8 mouse cellular contexts compared by ENCODE assay signal in the genomic region with DNA sequence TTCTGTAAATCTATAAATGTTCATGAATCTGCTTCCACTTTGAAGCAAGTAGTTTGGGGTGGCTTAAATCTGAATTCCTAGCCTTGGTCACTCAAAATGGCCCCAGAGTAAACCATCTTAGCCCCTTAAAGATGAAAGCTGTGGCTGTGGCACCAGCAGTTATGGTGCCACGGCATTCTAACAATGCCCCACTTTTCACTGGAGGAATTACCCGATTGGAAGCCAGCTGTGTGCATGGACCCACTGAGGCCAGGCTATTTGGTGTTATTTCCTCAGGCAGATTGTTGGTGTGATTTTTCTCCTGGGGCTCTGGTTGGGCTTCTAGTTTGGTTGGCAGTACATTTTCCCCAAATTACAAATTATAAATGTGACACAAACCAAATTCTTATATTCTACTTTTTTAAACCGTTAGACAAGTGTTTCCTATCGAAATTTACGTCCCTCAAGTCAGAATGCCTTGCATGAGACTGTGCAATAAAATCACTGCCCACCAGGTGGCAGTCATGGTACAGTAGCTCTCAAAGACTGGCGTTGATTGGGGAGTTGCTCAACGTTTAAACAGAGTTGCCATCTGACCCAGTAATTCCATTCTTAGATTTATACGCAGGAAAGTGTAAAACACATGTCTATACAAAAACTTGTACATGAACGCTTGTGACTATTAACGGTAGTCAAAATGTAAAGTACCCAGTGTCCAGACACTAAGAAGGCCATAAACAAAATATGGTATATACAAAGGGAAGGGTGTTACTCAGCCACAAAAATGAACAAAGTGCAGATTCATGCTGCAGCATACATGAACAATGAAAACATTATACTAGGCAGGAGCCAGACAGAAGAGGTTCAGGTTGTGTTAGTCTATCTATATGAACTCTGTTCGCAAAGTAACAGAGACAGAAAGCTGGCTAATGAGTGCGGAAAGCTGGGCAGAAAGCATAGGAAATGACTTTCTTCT. TPM values are rescaled to one million over a fixed set of nuclear protein-coding genes. Genes with fewer than 3 reads are reported as not detected.
DNase-seq lines count a peak whose midpoint lies in the region; ATAC-seq and TF ChIP-seq lines count a peak whose summit lies in the region.

No protein-coding gene starts in this region.

- no peak overlapping the region for H3K9ac ChIP-seq in embryonic facial prominence, embryonic 14.5 days (ENCODE audit: low read depth, low read length)
- no peak overlapping the region for H3K9ac ChIP-seq in liver, postnatal 0 days (replicated peaks)
- H3K9ac ChIP-seq in neural tube, embryonic 14.5 days (replicated peaks; ENCODE audit: low read depth, low read length), result no peak overlapping the region

- no peak overlapping the region for H3K4me3 ChIP-seq in embryonic facial prominence, embryonic 14.5 days (ENCODE audit: low read depth, low read length)
- H3K4me3 ChIP-seq in liver, postnatal 0 days (ENCODE audit: low read depth, low read length), result no peak overlapping the region
- H3K4me3 ChIP-seq in neural tube, embryonic 14.5 days (ENCODE audit: low read depth, low read length), result no peak overlapping the region

- TF ChIP-seq EP300 in liver, postnatal 0 days (IDR thresholded peaks at IDR 0.05; ENCODE audit: low read depth), result no peak

- no peak overlapping the region for H3K27ac ChIP-seq in embryonic facial prominence, embryonic 14.5 days (replicated peaks; ENCODE audit: low read depth, low read length)
- no peak overlapping the region for H3K27ac ChIP-seq in liver, postnatal 0 days (ENCODE audit: low read depth)
- no peak overlapping the region for H3K27ac ChIP-seq in neural tube, embryonic 14.5 days (ENCODE audit: low read depth, low read length)

- H3K36me3 ChIP-seq in embryonic facial prominence, embryonic 14.5 days (ENCODE audit: control insufficient read depth, insufficient read depth, low read length), result no peaks in the 10 kb centered on the region
- no peaks in the 10 kb centered on the region for H3K36me3 ChIP-seq in liver, postnatal 0 days (replicated peaks; ENCODE audit: insufficient read depth, low read length)
- H3K36me3 ChIP-seq in neural tube, embryonic 14.5 days (ENCODE audit: control insufficient read depth, insufficient read depth, low read length), result no peaks in the 10 kb centered on the region

- H3K27me3 ChIP-seq in embryonic facial prominence, embryonic 14.5 days (replicated peaks; ENCODE audit: control insufficient read depth, insufficient read depth, low read length), result no peaks in the 10 kb centered on the region
- H3K27me3 ChIP-seq in liver, postnatal 0 days (ENCODE audit: insufficient read depth, low read length), result no peaks in the 10 kb centered on the region
- no peaks in the 10 kb centered on the region for H3K27me3 ChIP-seq in neural tube, embryonic 14.5 days (ENCODE audit: control insufficient read depth, insufficient read depth, low read length)

- H3K4me1 ChIP-seq in embryonic facial prominence, embryonic 14.5 days (ENCODE audit: control insufficient read depth, insufficient read depth, low read length), result no peaks in the 10 kb centered on the region
- no peaks in the 10 kb centered on the region for H3K4me1 ChIP-seq in liver, postnatal 0 days (ENCODE audit: insufficient read depth)
- H3K4me1 ChIP-seq in neural tube, embryonic 14.5 days (ENCODE audit: control insufficient read depth, insufficient read depth, low read length), result no peaks in the 10 kb centered on the region

- H3K4me2 ChIP-seq in embryonic facial prominence, embryonic 14.5 days (ENCODE audit: low read depth, low read length), result no peak overlapping the region
- no peak overlapping the region for H3K4me2 ChIP-seq in liver, postnatal 0 days (ENCODE audit: low read depth, low read length)
- no peak overlapping the region for H3K4me2 ChIP-seq in neural tube, embryonic 14.5 days (ENCODE audit: low read depth, low read length)

- no peak for ATAC-seq in embryonic facial prominence, embryonic 14.5 days (ENCODE audit: low read depth)
- peak; percentile 70; the same call in 1 of the 2 replicates for ATAC-seq in liver, postnatal 0 days
- ATAC-seq in neural tube, embryonic 14.5 days (ENCODE audit: low read depth), result peak; percentile 84; the same call in 1 of the 2 replicates

- peak; percentile 97 for TF ChIP-seq CTCF in liver, postnatal 0 days (IDR thresholded peaks at IDR 0.05; ENCODE audit: low read depth)

- 30% methylated on average over 12 of the region's 12 CpGs for WGBS in embryonic facial prominence, embryonic 14.5 days
- WGBS in liver, postnatal 0 days (ENCODE audit: insufficient replicate concordance), result 37% methylated on average over 12 of the region's 12 CpGs
- 38% methylated on average over 12 of the region's 12 CpGs for WGBS in neural tube, embryonic 14.5 days

- peaks cover 4% of the 10 kb centered on the region; the same call in 1 of the 2 replicates for H3K9me3 ChIP-seq in embryonic facial prominence, embryonic 14.5 days (ENCODE audit: control insufficient read depth, low read length)
- H3K9me3 ChIP-seq in liver, postnatal 0 days (ENCODE audit: low read length), result peaks cover 2% of the 10 kb centered on the region; the same call in 1 of the 2 replicates
- H3K9me3 ChIP-seq in neural tube, embryonic 14.5 days (ENCODE audit: control insufficient read depth, low read length), result no peaks in the 10 kb centered on the region

- peak; percentile 65 to 73 for DNase-seq in CD8-positive naive resting alpha-beta T cell, adult 2 months (ENCODE audit: low read depth in 2 of 2, low spot score in 2 of 2)
- DNase-seq in adrenal gland, postnatal 36 days, result peak; percentile 87 to 88
- peak; percentile 91 for DNase-seq in embryonic facial prominence, embryonic 14.5 days (ENCODE audit: low spot score)
- peak; percentile 35 to 82 for DNase-seq in heart, adult 9 months (ENCODE audit: low spot score in 2 of 2)
- peak; percentile 92 for DNase-seq in layer of hippocampus, adult 11-12 months (ENCODE audit: low spot score)
- DNase-seq in liver, postnatal 0 days, result peak; percentile 88
- peak; percentile 73 for DNase-seq in testis, postnatal 14 days (ENCODE audit: low spot score)

RNA-seq across cellular contexts. Expression of a gene that starts 40.0 kb away (rescaled TPM):
- total RNA-seq in adrenal gland, postnatal 36 days (2021), result 10 to 100 TPM; 41.6 to 84.6 TPM
- polyA plus RNA-seq in embryonic facial prominence, embryonic 14.5 days (2014; fragmentation: Nextera tagmentation; extraction: Ambion mirVana), result 67.7 and 67.8 TPM in 2 replicates
- polyA plus RNA-seq in liver, postnatal 0 days (2015; fragmentation: Nextera tagmentation; extraction: Ambion mirVana), result 95.6 and 102 TPM in 2 replicates
- 115 and 121 TPM in 2 replicates for polyA plus RNA-seq in neural tube, embryonic 14.5 days (2014; fragmentation: Nextera tagmentation; extraction: Ambion mirVana)
